Mouse (Mus musculus) midbrain, postnatal 0 days (tissue): ENCODE measurements at regions not wholly inside any gene's neighbourhood (a gene's known extent, or its start where the extent isn't known, plus 50 kb on each side); places are given as distances from the start of the nearest gene placed in this dataset.

Experiments
- ATAC-seq: fragments of 200-750 bp; cut with Nextera tagmentation; 2 replicates; pipeline ENCODE4 v1.8.0; 2017; ENCODE audit warnings: moderate number of reproducible peaks, mild to moderate bottlenecking, moderate TSS enrichment, moderate library complexity; ENCODE audit not compliant: low FRiP score
- DNase-seq: peaks from one replicate; pipeline ENCODE4 v3.0.0-alpha.2; 2015; ENCODE audit warnings: low spot score
- H3K27ac ChIP-seq: fragments of 300-500 bp; sonication (generic); 2 replicates; pipeline ENCODE4 v1.5.1; 2014; ENCODE audit warnings: low read depth, mild to moderate bottlenecking, low read length, mixed read lengths
- H3K27me3 ChIP-seq: fragments of 300-500 bp; sonication (generic); 2 replicates; pipeline ENCODE4 v1.6.1; 2014; ENCODE audit warnings: low read length, control low read depth, mixed read lengths; ENCODE audit not compliant: insufficient read depth
- H3K36me3 ChIP-seq: fragments of 300-500 bp; sonication (generic); 2 replicates; pipeline ENCODE4 v1.6.1; 2014; ENCODE audit warnings: low read length, control low read depth, mixed read lengths; ENCODE audit not compliant: insufficient read depth
- H3K4me1 ChIP-seq: fragments of 300-500 bp; sonication (generic); 2 replicates; pipeline ENCODE4 v1.6.1; 2014; ENCODE audit warnings: mild to moderate bottlenecking, control low read depth, antibody characterized with exemption, low read length, mixed read lengths; ENCODE audit not compliant: insufficient read depth
- H3K4me2 ChIP-seq: fragments of 300-500 bp; sonication (generic); 2 replicates; pipeline ENCODE4 v1.6.1; 2014; ENCODE audit warnings: low read depth, mild to moderate bottlenecking, low read length, mixed read lengths; ENCODE audit not compliant: poor library complexity, severe bottlenecking
- H3K4me3 ChIP-seq: fragments of 300-500 bp; sonication (generic); 2 replicates; pipeline ENCODE4 v1.5.1; 2014; ENCODE audit warnings: low read depth, mild to moderate bottlenecking, low read length, moderate library complexity
- H3K9ac ChIP-seq: fragments of 300-500 bp; sonication (generic); replicated peaks from 2 replicates; pipeline ENCODE4 v1.6.1; 2014; ENCODE audit warnings: mild to moderate bottlenecking, low read length, moderate library complexity, mixed read lengths; ENCODE audit not compliant: poor library complexity, severe bottlenecking
- H3K9me3 ChIP-seq: fragments of 300-500 bp; sonication (generic); 2 replicates; pipeline ENCODE4 v1.6.1; 2016; ENCODE audit warnings: low read length, control low read depth
- CTCF ChIP-seq: IDR thresholded peaks from 2 replicates; pipeline ENCODE4 v1.5.1; 2016; ENCODE audit warnings: antibody characterized with exemption, mild to moderate bottlenecking
- WGBS: fragments of 180-500 bp; shearing (Covaris S2); extraction: QIAGEN DNeasy Blood & Tissue Kit; methylation state at CpG from one replicate; pipeline ENCODE4 v1.1.7; 2014; 5-methylcytosine and 5-hydroxymethylcytosine counted together

- H3K36me3 ChIP-seq = no peaks in the 10 kb centered on the region
- no peak overlapping the region for H3K4me3 ChIP-seq
- no peaks in the 10 kb centered on the region for H3K9me3 ChIP-seq
- no peak overlapping the region for H3K9ac ChIP-seq
- no peak overlapping the region for H3K27ac ChIP-seq
- no peak for TF ChIP-seq CTCF
- no peak overlapping the region for H3K4me2 ChIP-seq
- no peaks in the 10 kb centered on the region for H3K4me1 ChIP-seq
- no peaks in the 10 kb centered on the region for H3K27me3 ChIP-seq
- 84% methylated on average over 15 of the region's 15 CpGs for WGBS
- DNase-seq (no peak), ATAC-seq (no peak)
These were observed 160.1 kb downstream of the Sall1 start for GRCm38 (mm10) chr8:88883751-88884390.

DNA sequence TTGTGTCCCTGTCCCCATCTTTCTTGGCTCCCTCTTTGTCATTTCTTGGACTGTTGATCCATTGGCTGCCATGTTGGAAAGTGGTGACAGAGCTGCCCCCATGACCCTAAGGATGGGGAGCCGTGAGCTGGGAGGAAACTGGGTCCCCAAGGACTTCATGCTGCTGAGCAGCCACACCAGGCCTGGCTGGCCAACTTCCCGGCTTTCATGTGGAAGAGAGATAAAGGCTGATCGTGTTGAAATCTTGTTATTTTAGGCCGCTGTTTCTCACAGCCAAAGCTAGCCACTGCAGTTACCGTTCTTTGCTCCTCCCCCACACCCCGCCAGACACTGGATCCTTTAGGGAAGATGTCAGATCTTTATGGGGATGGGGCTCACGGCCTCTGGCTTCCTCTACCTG lies 164.1 kb downstream of the Sall1 start:
- Histone ChIP-seq H3K4me3 (no peak overlapping the region), H3K27ac (no peak overlapping the region), H3K4me1 (peaks cover 3% of the 10 kb centered on the region; the same call in 1 of the 2 replicates), H3K9ac (no peak overlapping the region), H3K27me3 (0 out of 2 replicates have a peak, but pooled peaks cover 5% of the 10 kb centered on the region), H3K9me3 (no peaks in the 10 kb centered on the region), H3K4me2 (no peak overlapping the region), H3K36me3 (no peaks in the 10 kb centered on the region)
- DNase-seq (no peak), ATAC-seq (no peak)
- TF ChIP-seq CTCF = no peak
- 82% methylated on average over 7 of the region's 7 CpGs for WGBS

DNA sequence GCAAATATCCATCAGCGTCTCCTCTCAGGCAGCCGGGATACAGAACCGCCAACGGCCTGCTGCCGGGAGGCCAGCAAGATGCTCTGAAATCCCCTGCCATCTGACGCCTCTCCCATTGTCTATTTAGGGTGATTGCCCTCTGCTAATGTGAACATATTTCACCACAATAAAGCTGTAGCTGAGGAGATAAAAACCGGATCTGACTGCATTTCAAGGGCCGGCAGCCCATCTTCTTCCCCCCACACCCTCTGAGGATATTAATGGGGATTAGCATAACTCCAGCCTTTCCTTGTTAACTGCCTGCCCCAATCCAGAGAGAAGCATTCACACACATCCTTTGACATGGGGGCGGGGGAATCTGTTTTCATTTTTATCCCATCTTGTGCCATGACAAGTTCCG lies 166.0 kb downstream of the Sall1 start:
- H3K27ac ChIP-seq = no peak overlapping the region
- DNase-seq = no peak
- H3K36me3 ChIP-seq = no peaks in the 10 kb centered on the region
- H3K4me1 ChIP-seq = peaks cover 3% of the 10 kb centered on the region; the same call in 1 of the 2 replicates
- H3K9me3 ChIP-seq = no peaks in the 10 kb centered on the region
- WGBS = 32% methylated on average over 10 of the region's 10 CpGs
- H3K9ac ChIP-seq = no peak overlapping the region
- no peak for ATAC-seq
- no peak overlapping the region for H3K4me2 ChIP-seq
- 0 out of 2 replicates have a peak, but pooled peaks cover 5% of the 10 kb centered on the region for H3K27me3 ChIP-seq
- no peak for TF ChIP-seq CTCF
- no peak overlapping the region for H3K4me3 ChIP-seq

DNA sequence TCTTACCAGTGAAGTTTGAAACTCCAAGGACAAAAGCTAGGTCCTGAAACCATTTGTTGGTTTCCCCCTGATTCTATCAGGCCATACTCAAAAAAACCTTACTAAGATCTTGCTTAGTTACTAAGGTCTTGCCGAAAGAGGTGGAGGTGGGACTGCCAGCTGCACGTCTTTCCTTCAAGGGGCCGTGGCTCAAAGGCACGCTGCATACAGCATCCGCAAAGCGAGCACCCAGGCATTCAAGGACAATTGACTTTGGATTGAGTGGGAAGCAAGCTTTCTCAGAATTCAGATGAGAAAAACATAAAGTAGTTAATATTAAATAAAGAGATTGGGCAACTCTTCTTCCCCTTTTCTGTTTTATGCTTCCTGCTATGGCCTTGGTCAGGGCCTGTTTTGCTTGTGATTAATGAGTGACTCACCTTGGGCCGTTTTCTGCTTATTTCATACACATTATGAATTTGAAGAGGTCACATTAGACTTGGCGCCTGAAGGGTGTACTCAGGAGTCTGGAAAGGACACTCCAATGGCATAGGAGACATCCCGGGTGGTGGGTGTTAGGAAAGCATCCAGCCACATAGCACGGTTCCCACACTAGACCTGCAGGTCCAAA lies 166.1 kb downstream of the Cyld start:
- H3K9ac ChIP-seq = no peak overlapping the region
- no peaks in the 10 kb centered on the region for H3K4me1 ChIP-seq
- no peak for ATAC-seq
- no peak for DNase-seq
- H3K36me3 ChIP-seq = no peaks in the 10 kb centered on the region
- no peaks in the 10 kb centered on the region for H3K9me3 ChIP-seq
- WGBS = 94% methylated on average over 10 of the region's 10 CpGs
- no peak overlapping the region for H3K4me2 ChIP-seq
- TF ChIP-seq CTCF = no peak
- no peaks in the 10 kb centered on the region for H3K27me3 ChIP-seq
- H3K4me3 ChIP-seq = no peak overlapping the region
- H3K27ac ChIP-seq = no peak overlapping the region

GRCm38 (mm10) chr8:88857216-88857615 lies 160.4 kb downstream of the Cyld start:
- no peak for TF ChIP-seq CTCF
- WGBS = 92% methylated on average over 2 of the region's 2 CpGs
- no peak overlapping the region for H3K9ac ChIP-seq
- H3K27me3 ChIP-seq = no peaks in the 10 kb centered on the region
- ATAC-seq (no peak), DNase-seq (no peak)
- H3K36me3 ChIP-seq = no peaks in the 10 kb centered on the region
- no peaks in the 10 kb centered on the region for H3K4me1 ChIP-seq
- no peaks in the 10 kb centered on the region for H3K9me3 ChIP-seq
- no peak overlapping the region for H3K27ac ChIP-seq
- no peak overlapping the region for H3K4me2 ChIP-seq
- no peak overlapping the region for H3K4me3 ChIP-seq

DNA sequence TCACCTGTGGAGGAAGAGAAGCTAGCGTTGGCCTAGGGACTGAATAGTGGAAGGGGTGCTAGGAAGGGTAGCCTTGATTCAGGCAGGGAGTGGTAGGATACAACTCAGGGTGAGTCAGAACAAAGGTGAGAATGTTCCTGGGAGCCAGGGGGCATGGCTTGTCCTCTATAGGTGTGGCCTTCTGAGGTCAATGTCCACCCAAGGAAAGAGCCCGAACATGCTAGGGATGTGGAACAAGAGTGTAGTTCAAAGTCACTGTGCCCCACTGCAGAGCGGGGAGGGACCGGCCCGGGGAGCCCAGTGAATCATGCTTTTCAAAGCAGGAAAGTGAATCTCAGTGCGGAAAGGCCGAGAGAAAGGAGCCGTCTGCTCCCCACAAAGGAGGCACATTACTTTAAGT lies 156.4 kb downstream of the Cyld start:
- WGBS = 85% methylated on average over 8 of the region's 8 CpGs
- H3K4me3 ChIP-seq = no peak overlapping the region
- no peaks in the 10 kb centered on the region for H3K4me1 ChIP-seq
- H3K9ac ChIP-seq = no peak overlapping the region
- H3K4me2 ChIP-seq = no peak overlapping the region
- ATAC-seq (no peak), DNase-seq (no peak)
- H3K27ac ChIP-seq = no peak overlapping the region
- no peaks in the 10 kb centered on the region for H3K9me3 ChIP-seq
- no peak for TF ChIP-seq CTCF
- H3K36me3 ChIP-seq = no peaks in the 10 kb centered on the region
- no peaks in the 10 kb centered on the region for H3K27me3 ChIP-seq
